Mouse (Mus musculus): ENCODE data around the gene Prdm16. TPM values are rescaled to one million over a fixed set of nuclear protein-coding genes. Genes with fewer than 3 reads are reported as not detected.
A peak's percentile ranks its signal among the peaks of the same experiment; 100 is the strongest.

Prdm16 gene
- polyA plus RNA-seq, 1 experiment from 2014 or later = 115 TPM

DNA sequence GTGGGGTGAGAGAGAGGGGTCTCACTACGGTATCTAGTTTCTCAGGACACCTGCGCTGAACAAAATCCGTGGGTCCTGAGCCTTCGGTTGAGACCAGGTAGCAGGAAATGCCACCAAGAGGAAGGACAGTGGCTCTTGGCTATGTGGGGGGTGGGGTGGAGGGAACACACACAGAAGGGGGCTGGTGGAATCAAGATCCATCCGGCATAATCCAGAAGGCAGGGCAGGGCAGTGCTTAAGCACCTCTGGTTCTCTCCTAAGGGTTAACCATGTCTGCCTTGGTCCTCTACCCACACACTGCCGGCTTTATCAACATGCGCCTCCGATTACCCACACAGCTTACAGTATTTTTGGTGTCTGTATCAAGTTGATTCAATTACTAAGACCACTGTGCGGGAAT lies 191.0 kb downstream of the Prdm16 start:
- 73% methylated on average over 9 of the region's 9 CpGs for WGBS
- Histone ChIP-seq H3K27me3 (peaks cover 13% of the 10 kb centered on the region; the same call in 1 of the 2 replicates), H3K27ac (no peak overlapping the region), H3K9ac (replicated peaks) (no peak overlapping the region), H3K4me2 (no peak overlapping the region), H3K9me3 (no peaks in the 10 kb centered on the region), H3K36me3 (no peaks in the 10 kb centered on the region), H3K4me3 (replicated peaks) (no peak overlapping the region), H3K4me1 (replicated peaks) (peaks cover 66% of the 10 kb centered on the region)
- ATAC-seq (ENCODE audit: insufficient number of reproducible peaks, insufficient read depth, low FRiP score, low TSS enrichment, low read depth) = no peak

DNA sequence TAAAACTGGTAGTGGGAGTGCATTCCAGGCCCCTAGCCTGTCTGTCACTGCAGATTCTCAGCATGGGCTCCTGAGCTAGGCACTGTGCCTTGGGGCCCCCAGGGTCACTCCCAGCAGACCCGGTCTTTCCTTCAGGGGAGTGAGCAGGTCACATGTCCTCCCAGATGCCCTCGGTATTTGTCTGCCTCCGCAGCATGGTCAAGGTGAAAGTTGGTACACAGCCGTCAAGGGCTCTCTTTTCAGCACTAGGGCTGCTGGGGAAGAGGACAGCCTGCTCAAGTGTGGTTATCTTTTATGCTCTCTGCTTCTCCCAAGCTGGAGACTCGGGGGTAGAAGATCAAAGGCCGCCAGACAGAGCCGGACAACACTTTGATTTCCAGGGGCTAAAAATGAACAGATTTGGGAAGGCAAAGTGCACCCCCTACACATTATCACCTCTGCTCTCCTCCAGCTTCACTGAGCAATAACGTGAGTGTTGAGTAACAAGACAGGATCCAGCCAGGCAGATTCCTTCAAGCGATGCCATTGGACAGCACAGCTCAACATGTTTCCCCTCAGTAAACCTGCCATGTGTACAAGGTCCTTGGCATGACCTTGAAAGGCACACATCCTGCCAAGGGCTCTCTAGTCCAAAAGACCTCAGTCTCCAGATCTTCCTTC lies 193.9 kb downstream of the Prdm16 start:
- WGBS = 36% methylated on average over 9 of the region's 9 CpGs
- H3K27me3 ChIP-seq = peaks cover 10% of the 10 kb centered on the region; the same call in 1 of the 2 replicates
- H3K4me3 ChIP-seq (replicated peaks) = no peak overlapping the region
- H3K9me3 ChIP-seq = no peaks in the 10 kb centered on the region
- H3K9ac ChIP-seq (replicated peaks) = no peak overlapping the region
- no peak for ATAC-seq (ENCODE audit: insufficient number of reproducible peaks, insufficient read depth, low FRiP score, low TSS enrichment, low read depth)
- H3K27ac ChIP-seq = no peak overlapping the region
- no peak overlapping the region for H3K4me2 ChIP-seq
- H3K36me3 ChIP-seq = peaks cover 9% of the 10 kb centered on the region
- peaks cover 49% of the 10 kb centered on the region for H3K4me1 ChIP-seq (replicated peaks)

DNA sequence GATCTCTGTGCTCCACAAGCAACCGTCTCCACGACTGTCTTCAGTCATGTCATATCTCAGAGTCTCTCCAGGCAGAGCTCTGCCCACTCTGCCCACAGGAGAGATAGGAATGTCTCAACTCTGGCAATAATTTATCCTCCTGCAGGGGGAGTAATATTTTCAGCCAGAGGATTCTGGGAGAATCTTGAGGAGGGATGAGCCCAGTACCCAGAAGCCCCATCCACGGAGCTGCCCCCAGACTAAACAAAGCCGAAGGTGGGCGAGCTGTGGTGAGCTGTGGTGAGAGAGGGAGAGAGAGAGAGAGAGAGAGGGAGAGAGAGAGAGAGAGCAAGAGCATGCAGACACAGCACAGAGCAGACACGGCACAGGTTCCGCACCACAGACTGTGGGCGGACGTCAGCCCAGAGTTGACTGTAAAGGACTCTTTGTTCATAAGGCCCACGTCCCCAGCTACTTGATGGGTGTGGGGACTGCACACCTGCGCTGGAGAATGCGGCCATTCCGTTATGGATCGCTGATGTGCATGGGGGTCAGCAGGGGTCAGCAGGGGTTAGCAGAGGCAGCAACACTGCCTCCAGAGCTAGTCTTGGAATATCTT lies 197.1 kb downstream of the Prdm16 start:
- no peak for ATAC-seq (ENCODE audit: insufficient number of reproducible peaks, insufficient read depth, low FRiP score, low TSS enrichment, low read depth)
- Histone ChIP-seq H3K4me1 (replicated peaks) (peaks cover 50% of the 10 kb centered on the region), H3K27ac (no peak overlapping the region; the same call in 1 of the 2 replicates), H3K4me2 (no peak overlapping the region), H3K36me3 (peaks cover 15% of the 10 kb centered on the region), H3K27me3 (no peaks in the 10 kb centered on the region), H3K4me3 (replicated peaks) (no peak overlapping the region), H3K9ac (replicated peaks) (no peak overlapping the region), H3K9me3 (no peaks in the 10 kb centered on the region)
- WGBS = 78% methylated on average over 14 of the region's 14 CpGs

DNA sequence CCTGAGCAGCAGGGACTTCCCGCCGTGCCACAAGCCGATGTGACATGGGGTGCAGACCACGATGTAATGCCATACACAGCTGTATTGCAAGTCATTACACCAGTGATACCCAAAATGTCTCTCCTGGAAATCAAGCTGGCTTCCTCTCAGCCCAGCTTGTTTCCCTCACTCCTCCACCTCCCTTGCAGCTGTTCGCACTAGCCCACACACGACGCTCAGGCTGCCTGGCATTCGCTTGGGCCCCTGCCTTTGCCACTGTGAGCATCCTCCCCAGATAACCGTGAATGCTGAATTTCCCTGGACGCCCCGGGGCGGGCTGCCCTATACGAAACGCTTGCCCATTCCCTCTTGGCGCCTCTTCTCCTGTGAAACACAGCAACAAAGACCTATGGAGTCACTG lies 198.1 kb downstream of the Prdm16 start:
- no peak overlapping the region for H3K4me3 ChIP-seq (replicated peaks)
- no peaks in the 10 kb centered on the region for H3K9me3 ChIP-seq
- no peaks in the 10 kb centered on the region for H3K27me3 ChIP-seq
- H3K9ac ChIP-seq (replicated peaks) = no peak overlapping the region
- H3K4me2 ChIP-seq = no peak overlapping the region
- H3K4me1 ChIP-seq (replicated peaks) = peaks cover 54% of the 10 kb centered on the region
- H3K27ac ChIP-seq = peak overlapping the region; percentile 7; the same call in 1 of the 2 replicates
- 82% methylated on average over 15 of the region's 15 CpGs for WGBS
- peaks cover 16% of the 10 kb centered on the region for H3K36me3 ChIP-seq
- no peak for ATAC-seq (ENCODE audit: insufficient number of reproducible peaks, insufficient read depth, low FRiP score, low TSS enrichment, low read depth)

DNA sequence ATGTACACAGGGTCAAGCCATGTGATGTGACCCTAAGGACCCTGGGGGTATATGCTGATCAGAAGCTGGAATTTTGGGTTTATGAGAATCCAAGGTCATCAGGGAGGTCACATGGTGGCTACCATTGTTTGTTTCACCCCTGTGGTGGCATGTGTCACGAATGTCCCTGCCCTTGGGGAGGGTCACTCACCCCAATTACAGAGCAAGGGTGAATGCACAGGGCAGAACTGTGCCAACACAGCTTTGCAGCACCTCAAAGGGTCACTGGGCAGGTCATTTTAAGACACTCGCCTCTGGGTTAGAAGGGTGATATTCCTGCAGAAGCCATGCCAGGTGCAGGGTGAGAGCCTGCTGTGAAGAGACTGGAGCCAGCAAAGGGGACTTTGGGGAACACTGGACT lies 206.9 kb downstream of the Prdm16 start:
- Histone ChIP-seq H3K4me2 (no peak overlapping the region), H3K27me3 (peaks cover 14% of the 10 kb centered on the region), H3K4me1 (replicated peaks) (peaks cover 55% of the 10 kb centered on the region), H3K9ac (replicated peaks) (no peak overlapping the region), H3K36me3 (0 out of 2 replicates have a peak, but pooled peaks cover 11% of the 10 kb centered on the region), H3K4me3 (replicated peaks) (no peak overlapping the region), H3K27ac (no peak overlapping the region), H3K9me3 (no peaks in the 10 kb centered on the region)
- 62% methylated on average over 2 of the region's 2 CpGs for WGBS
- ATAC-seq (ENCODE audit: insufficient number of reproducible peaks, insufficient read depth, low FRiP score, low TSS enrichment, low read depth) = no peak

DNA sequence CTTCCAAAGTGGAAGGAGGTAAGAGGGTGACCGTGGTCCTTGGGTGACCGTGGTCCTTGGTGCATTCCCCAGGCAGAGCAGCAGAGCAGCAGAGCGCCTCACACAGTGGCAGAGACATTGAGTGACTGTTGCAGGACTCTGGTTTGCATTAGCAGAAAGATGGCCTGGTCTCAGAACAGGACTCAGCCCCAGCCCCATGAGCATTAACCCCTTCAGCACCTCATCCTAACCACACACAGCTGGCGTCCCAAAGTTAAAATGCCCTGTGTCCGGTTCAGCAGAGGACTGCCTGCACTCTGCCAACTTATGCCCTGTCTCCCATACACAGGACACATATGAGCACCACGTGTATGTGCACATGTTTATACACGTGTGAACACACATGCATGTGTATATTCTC lies 209.8 kb downstream of the Prdm16 start:
- no peak overlapping the region for H3K4me2 ChIP-seq
- H3K27ac ChIP-seq = no peak overlapping the region
- no peak for ATAC-seq (ENCODE audit: insufficient number of reproducible peaks, insufficient read depth, low FRiP score, low TSS enrichment, low read depth)
- peaks cover 64% of the 10 kb centered on the region for H3K4me1 ChIP-seq (replicated peaks)
- peaks cover 14% of the 10 kb centered on the region for H3K27me3 ChIP-seq
- no peak overlapping the region for H3K4me3 ChIP-seq (replicated peaks)
- H3K9ac ChIP-seq (replicated peaks) = no peak overlapping the region
- no peaks in the 10 kb centered on the region for H3K9me3 ChIP-seq
- WGBS = 30% methylated on average over 7 of the region's 7 CpGs
- H3K36me3 ChIP-seq = no peaks in the 10 kb centered on the region

DNA sequence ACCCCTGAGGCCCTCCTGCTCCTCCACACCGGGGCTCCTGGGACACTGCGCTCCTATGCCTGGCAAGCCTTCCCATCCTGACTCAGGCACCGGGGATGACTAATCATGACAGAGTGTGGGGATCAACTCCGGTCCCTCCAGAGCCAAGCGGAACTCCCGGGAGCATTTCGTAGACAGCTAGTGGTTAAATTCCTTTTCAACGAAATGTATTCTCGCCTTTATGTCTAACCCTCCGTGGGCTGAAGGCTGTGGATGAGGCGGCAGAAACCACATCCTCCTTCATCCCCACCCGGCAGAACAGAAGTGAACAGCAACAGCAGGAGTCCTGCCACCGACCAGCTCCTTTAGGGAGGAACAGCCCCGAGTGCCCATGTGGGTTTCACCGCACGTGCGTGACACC lies 211.4 kb downstream of the Prdm16 start:
- H3K9ac ChIP-seq (replicated peaks) = no peak overlapping the region
- H3K9me3 ChIP-seq = no peaks in the 10 kb centered on the region
- H3K27me3 ChIP-seq = peaks cover 14% of the 10 kb centered on the region
- no peak overlapping the region for H3K4me2 ChIP-seq
- peak overlapping the region; percentile 53 for H3K27ac ChIP-seq
- H3K4me1 ChIP-seq (replicated peaks) = peaks cover 73% of the 10 kb centered on the region
- ATAC-seq (ENCODE audit: insufficient number of reproducible peaks, insufficient read depth, low FRiP score, low TSS enrichment, low read depth) = no peak
- WGBS = 44% methylated on average over 17 of the region's 17 CpGs
- no peak overlapping the region for H3K4me3 ChIP-seq (replicated peaks)
- no peaks in the 10 kb centered on the region for H3K36me3 ChIP-seq

DNA sequence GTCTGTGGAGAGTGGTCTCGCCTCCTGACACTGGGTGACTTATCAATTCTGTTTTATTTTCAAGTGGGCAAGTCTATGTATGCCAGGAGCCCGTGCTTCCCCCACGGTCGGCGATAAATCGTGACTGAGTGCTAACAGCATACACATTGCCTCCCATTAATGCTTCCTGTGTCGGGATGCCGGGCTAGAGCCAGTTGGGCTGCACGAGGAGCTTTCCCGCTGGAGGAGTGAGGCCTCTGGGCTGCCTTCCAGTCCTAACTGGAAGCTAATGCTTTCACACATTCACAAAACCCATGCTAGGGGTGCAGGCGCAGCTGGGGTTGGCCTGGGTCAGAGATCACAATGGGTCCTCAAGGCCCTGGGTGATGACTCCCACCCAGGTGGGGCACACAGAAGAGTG lies 212.0 kb downstream of the Prdm16 start:
- Histone ChIP-seq H3K4me1 (replicated peaks) (peaks cover 73% of the 10 kb centered on the region), H3K9ac (replicated peaks) (no peak overlapping the region), H3K9me3 (no peaks in the 10 kb centered on the region), H3K27ac (peak overlapping the region; percentile 53; the same call in 1 of the 2 replicates), H3K27me3 (peaks cover 14% of the 10 kb centered on the region), H3K36me3 (peaks cover 4% of the 10 kb centered on the region; the same call in 1 of the 2 replicates), H3K4me3 (replicated peaks) (no peak overlapping the region), H3K4me2 (no peak overlapping the region)
- WGBS = 17% methylated on average over 11 of the region's 11 CpGs
- no peak for ATAC-seq (ENCODE audit: insufficient number of reproducible peaks, insufficient read depth, low FRiP score, low TSS enrichment, low read depth)

DNA sequence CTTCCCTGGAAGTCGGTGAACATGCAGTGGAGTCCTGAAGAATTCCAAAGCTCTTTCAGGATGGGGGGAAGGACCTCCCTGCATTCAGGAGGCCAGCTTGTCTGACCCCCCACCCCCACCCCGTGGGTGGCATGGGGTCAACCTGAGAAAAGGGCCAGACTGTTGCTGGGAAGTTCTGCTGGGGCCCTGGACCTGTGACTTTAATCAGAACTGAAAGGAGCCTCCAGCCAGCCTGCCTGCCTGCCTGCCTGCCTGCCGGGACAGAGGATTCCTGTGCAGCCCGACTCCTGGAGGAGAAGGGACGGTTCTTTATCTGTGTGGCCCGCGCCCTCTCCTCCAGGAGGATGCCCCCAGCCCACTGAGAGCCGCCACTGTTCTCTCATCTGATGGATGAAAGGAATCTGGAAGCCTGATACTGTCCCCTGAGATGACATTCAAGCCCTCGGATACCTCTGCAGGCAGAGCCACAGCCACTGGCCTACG lies 214.2 kb downstream of the Prdm16 start:
- H3K36me3 ChIP-seq = peaks cover 14% of the 10 kb centered on the region; the same call in 1 of the 2 replicates
- no peak overlapping the region for H3K27ac ChIP-seq
- H3K9me3 ChIP-seq = no peaks in the 10 kb centered on the region
- peaks cover 79% of the 10 kb centered on the region for H3K4me1 ChIP-seq (replicated peaks)
- peak overlapping the region; percentile 30; the same call in 1 of the 2 replicates for H3K4me2 ChIP-seq
- WGBS = 8% methylated on average over 10 of the region's 10 CpGs
- no peak for ATAC-seq (ENCODE audit: insufficient number of reproducible peaks, insufficient read depth, low FRiP score, low TSS enrichment, low read depth)
- peak overlapping the region; percentile 31; the same call in 1 of the 2 replicates for H3K9ac ChIP-seq (replicated peaks)
- H3K4me3 ChIP-seq (replicated peaks) = no peak overlapping the region
- peaks cover 7% of the 10 kb centered on the region; the same call in 1 of the 2 replicates for H3K27me3 ChIP-seq

DNA sequence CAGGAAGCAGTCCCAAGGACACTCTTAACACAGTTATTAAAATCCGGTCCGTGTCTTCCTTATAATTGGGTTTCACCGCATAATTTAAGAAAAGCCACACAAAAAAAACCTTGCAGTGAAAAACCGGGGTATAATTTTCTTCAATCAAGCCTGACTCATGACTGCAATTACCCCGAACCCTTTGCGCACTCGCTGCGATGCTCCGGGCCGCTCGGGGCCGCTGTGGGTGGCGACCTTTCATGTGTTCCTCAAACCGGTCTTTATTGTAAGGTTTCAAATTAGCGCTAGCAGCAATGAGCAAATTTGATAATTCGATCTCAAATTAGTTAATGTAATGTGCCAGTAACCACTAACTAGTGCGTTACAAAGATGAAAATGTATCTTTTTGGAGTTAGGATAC lies 215.9 kb downstream of the Prdm16 start:
- H3K27me3 ChIP-seq = peaks cover 4% of the 10 kb centered on the region; the same call in 1 of the 2 replicates
- 75% methylated on average over 17 of the region's 17 CpGs for WGBS
- peaks cover 14% of the 10 kb centered on the region; the same call in 1 of the 2 replicates for H3K36me3 ChIP-seq
- no peak overlapping the region for H3K4me3 ChIP-seq (replicated peaks)
- H3K9me3 ChIP-seq = no peaks in the 10 kb centered on the region
- H3K4me2 ChIP-seq = no peak overlapping the region
- no peak for ATAC-seq (ENCODE audit: insufficient number of reproducible peaks, insufficient read depth, low FRiP score, low TSS enrichment, low read depth)
- no peak overlapping the region for H3K9ac ChIP-seq (replicated peaks)
- peaks cover 79% of the 10 kb centered on the region for H3K4me1 ChIP-seq (replicated peaks)
- H3K27ac ChIP-seq = no peak overlapping the region

DNA sequence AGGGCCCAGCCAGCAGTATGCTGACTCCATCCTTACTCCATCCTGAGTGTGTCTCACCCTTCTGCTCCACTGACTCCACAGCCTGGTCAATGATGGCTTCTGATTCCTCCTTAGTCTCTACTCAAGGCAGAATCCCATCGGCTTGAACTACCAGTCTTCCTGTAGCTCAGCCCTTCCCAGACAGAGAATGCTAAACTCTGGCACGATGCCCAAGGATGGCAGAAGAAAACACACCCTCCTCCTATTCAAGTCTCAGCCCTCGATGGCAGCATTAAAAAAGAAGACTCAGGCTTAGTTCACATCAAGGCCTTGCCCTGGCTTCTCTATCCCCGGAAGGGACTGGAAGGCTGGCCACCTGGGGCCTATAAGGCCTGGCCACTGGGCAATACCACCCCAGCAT lies 216.9 kb downstream of the Prdm16 start:
- no peak overlapping the region for H3K9ac ChIP-seq (replicated peaks)
- ATAC-seq (ENCODE audit: insufficient number of reproducible peaks, insufficient read depth, low FRiP score, low TSS enrichment, low read depth) = no peak
- H3K4me3 ChIP-seq (replicated peaks) = no peak overlapping the region
- peaks cover 4% of the 10 kb centered on the region for H3K27me3 ChIP-seq
- no peak overlapping the region for H3K4me2 ChIP-seq
- no peak overlapping the region for H3K27ac ChIP-seq
- peaks cover 79% of the 10 kb centered on the region for H3K4me1 ChIP-seq (replicated peaks)
- WGBS = 95% methylated on average over 4 of the region's 4 CpGs
- no peaks in the 10 kb centered on the region for H3K9me3 ChIP-seq
- H3K36me3 ChIP-seq = peaks cover 14% of the 10 kb centered on the region; the same call in 1 of the 2 replicates
